Mouse (Mus musculus) C2C12 (cell line): ENCODE measurements at regions not wholly inside any gene's neighbourhood (a gene's known extent, or its start where the extent isn't known, plus 50 kb on each side); places are given as distances from the start of the nearest gene placed in this dataset.

Experiments used
- CTCF ChIP-seq: IDR thresholded peaks from one replicate; pipeline ENCODE4 v1.5.1; 2011; ENCODE audit not compliant: control insufficient read depth, insufficient read depth, insufficient read length
- MAX ChIP-seq: IDR thresholded peaks from one replicate; pipeline ENCODE4 v1.6.1; 2011; ENCODE audit warnings: mild to moderate bottlenecking, control low read depth

GRCm38 (mm10) chr6:51667022-51667421, 143.3 kb downstream of the Snx10 start:
- no peak for TF ChIP-seq CTCF
- no peak for TF ChIP-seq MAX
